Mouse (Mus musculus) liver, adult 2 months (tissue): ENCODE measurements at regions not wholly inside any gene's neighbourhood (a gene's known extent, or its start where the extent isn't known, plus 50 kb on each side); places are given as distances from the start of the nearest gene placed in this dataset.

Experiments
- DNase-seq: peaks from one replicate; pipeline ENCODE4 v3.0.0-alpha.2; 2011; ENCODE audit warnings: low read depth, low spot score; ENCODE audit errors: extremely low read depth
- H3K27ac ChIP-seq: fragments of 200-500 bp; replicated peaks from 2 replicates; pipeline ENCODE4 v1.5.1; 2012; ENCODE audit warnings: low read depth, mild to moderate bottlenecking, control low read depth, inconsistent platforms, low read length; ENCODE audit not compliant: insufficient read depth
- H3K27me3 ChIP-seq: fragments of 200-500 bp; 2 replicates; pipeline ENCODE4 v1.6.1; 2012; ENCODE audit warnings: mild to moderate bottlenecking, moderate library complexity, low read length, inconsistent platforms; ENCODE audit not compliant: control insufficient read depth, insufficient read depth
- H3K36me3 ChIP-seq: fragments of 200-500 bp; 2 replicates; pipeline ENCODE4 v1.6.1; 2012; ENCODE audit warnings: low read length, inconsistent platforms; ENCODE audit not compliant: control insufficient read depth, insufficient read depth
- H3K4me1 ChIP-seq: fragments of 200-500 bp; 2 replicates; pipeline ENCODE4 v1.6.1; 2011; ENCODE audit warnings: low read length; ENCODE audit not compliant: control insufficient read depth, insufficient read depth
- H3K4me3 ChIP-seq: fragments of 200-500 bp; 2 replicates; pipeline ENCODE4 v1.5.1; 2011; ENCODE audit warnings: low read depth, mild to moderate bottlenecking, control low read depth, low read length, moderate library complexity; ENCODE audit not compliant: insufficient read depth
- H3K79me2 ChIP-seq: fragments of 200-500 bp; 2 replicates; pipeline ENCODE4 v1.6.1; 2012; ENCODE audit warnings: inconsistent platforms, mild to moderate bottlenecking, low read length, moderate library complexity; ENCODE audit not compliant: control insufficient read depth, insufficient read depth
- H3K9ac ChIP-seq: fragments of 200-500 bp; 2 replicates; pipeline ENCODE4 v1.6.1; 2012; ENCODE audit warnings: low read depth, mild to moderate bottlenecking, control low read depth, inconsistent platforms, low read length
- CTCF ChIP-seq: fragments of 200-500 bp; IDR thresholded peaks from 2 replicates; pipeline ENCODE4 v1.5.1; 2011; ENCODE audit warnings: low read depth, low read length, control low read depth
- POLR2A ChIP-seq: fragments of 200-500 bp; IDR thresholded peaks from 2 replicates; pipeline ENCODE4 v1.6.1; 2011; ENCODE audit warnings: low read length, control low read depth; ENCODE audit not compliant: insufficient read depth; ENCODE audit errors: extremely low read depth
- WGBS: fragments of 180-500 bp; shearing (Covaris S2); methylation state at CpG from one replicate; pipeline ENCODE4 v1.1.7; 2018; 5-methylcytosine and 5-hydroxymethylcytosine counted together

DNA sequence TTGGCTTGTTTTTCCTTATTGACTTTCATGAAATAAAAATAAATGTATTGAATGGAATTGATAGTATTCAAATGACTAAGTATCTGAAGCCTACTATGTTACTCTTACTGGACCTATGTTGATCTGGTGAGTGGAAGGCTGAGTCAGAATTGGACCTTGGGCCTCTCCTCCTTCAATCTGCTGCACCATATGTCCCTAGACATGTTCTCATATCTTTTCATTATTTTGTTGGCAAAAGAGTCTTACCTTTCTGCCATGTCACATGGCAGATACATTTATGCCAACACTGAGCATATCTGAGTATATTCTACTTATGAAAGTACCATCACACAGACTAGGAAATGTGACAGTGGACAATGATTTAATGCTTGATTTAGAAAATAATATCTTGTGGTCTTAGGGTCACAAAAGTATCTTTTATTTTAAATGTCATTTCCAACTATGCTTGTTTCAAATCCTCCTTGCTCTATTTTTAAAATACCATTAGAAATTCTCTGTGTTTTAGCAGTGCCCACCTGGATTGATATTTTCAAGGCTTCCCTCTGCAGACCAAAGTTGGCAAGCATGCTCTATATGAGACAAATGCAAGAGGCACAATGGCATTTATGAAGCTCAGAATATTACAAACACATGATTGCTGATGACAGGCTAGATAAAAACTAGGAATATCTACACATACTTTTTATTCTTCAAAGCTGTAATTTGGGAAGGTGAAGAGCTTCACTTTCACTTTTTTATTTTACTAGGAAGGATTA lies 825.7 kb downstream of the Rfpl4b start:
- Histone ChIP-seq H3K36me3 (no peaks in the 10 kb centered on the region), H3K79me2 (no peaks in the 10 kb centered on the region), H3K9ac (no peak overlapping the region), H3K27me3 (no peaks in the 10 kb centered on the region), H3K27ac (no peak overlapping the region), H3K4me1 (no peaks in the 10 kb centered on the region), H3K4me3 (no peak overlapping the region)
- no peak for DNase-seq
- TF ChIP-seq CTCF (no peak), POLR2A (no peak)

GRCm38 (mm10) chr10:37988297-37989263 lies 833.0 kb downstream of the Rfpl4b start:
- 71% methylated on average over 11 of the region's 11 CpGs for WGBS
- H3K27me3 ChIP-seq = no peaks in the 10 kb centered on the region
- H3K9ac ChIP-seq = no peak overlapping the region
- DNase-seq = no peak
- no peaks in the 10 kb centered on the region for H3K4me1 ChIP-seq
- no peak overlapping the region for H3K27ac ChIP-seq
- H3K4me3 ChIP-seq = no peak overlapping the region
- no peaks in the 10 kb centered on the region for H3K79me2 ChIP-seq
- TF ChIP-seq POLR2A = no peak
- no peak for TF ChIP-seq CTCF
- no peaks in the 10 kb centered on the region for H3K36me3 ChIP-seq

DNA sequence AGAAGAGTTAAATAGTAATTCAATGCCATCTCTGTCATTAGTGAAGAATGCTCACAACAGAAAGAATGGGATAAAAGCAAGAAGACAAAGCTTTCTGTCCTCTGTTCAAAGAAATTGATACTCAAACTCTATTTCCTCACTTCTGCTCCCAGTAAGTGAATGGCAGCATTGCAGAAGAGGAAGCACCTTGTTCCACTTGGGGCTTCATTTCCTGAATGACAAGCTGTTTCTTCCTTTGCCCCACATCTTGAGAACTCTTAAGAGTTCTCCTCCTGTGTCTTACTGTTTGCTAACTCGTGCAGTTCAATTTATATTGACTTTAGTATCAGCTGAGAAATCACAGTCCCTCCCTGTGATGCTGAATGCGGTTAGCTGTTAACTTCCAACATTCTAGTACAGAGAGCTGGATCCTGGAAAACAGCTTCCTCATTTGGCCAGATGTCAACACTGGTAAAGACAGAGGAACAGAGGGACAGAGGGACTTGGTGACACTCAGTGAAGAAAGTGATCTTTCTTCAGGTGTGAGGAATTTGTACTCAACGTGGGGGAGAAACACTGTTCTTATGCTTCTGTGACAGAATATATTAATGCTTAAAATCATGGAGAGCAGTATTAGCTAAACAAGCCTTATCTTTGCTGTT lies 840.3 kb upstream of the Marcks start:
- 48% methylated on average over 3 of the region's 3 CpGs for WGBS
- Histone ChIP-seq H3K36me3 (no peaks in the 10 kb centered on the region), H3K79me2 (no peaks in the 10 kb centered on the region), H3K4me3 (no peak overlapping the region), H3K4me1 (no peaks in the 10 kb centered on the region), H3K9ac (no peak overlapping the region), H3K27ac (no peak overlapping the region), H3K27me3 (no peaks in the 10 kb centered on the region)
- no peak for DNase-seq
- no peak for TF ChIP-seq POLR2A
- no peak for TF ChIP-seq CTCF

GRCm38 (mm10) chr10:37960051-37960450 lies 821.3 kb upstream of the Marcks start:
- no peak for DNase-seq
- no peaks in the 10 kb centered on the region for H3K4me1 ChIP-seq
- no peak overlapping the region for H3K4me3 ChIP-seq
- H3K9ac ChIP-seq = no peak overlapping the region
- TF ChIP-seq POLR2A (no peak), CTCF (no peak)
- H3K27me3 ChIP-seq = no peaks in the 10 kb centered on the region
- H3K27ac ChIP-seq = no peak overlapping the region
- H3K36me3 ChIP-seq = no peaks in the 10 kb centered on the region
- no peaks in the 10 kb centered on the region for H3K79me2 ChIP-seq

GRCm38 (mm10) chr10:37914780-37915179 lies 776.1 kb upstream of the Marcks start:
- Histone ChIP-seq H3K27me3 (no peaks in the 10 kb centered on the region), H3K79me2 (no peaks in the 10 kb centered on the region), H3K4me3 (no peak overlapping the region), H3K36me3 (no peaks in the 10 kb centered on the region), H3K27ac (no peak overlapping the region), H3K9ac (no peak overlapping the region), H3K4me1 (no peaks in the 10 kb centered on the region)
- 64% methylated on average over 2 of the region's 2 CpGs for WGBS
- no peak for DNase-seq
- TF ChIP-seq CTCF (no peak), POLR2A (no peak)
